In genomic region chr4:58508833-58509232, GRCm38 (mm10) we compare ENCODE assay signal across 8 mouse cellular contexts. TPM values are rescaled to one million over a fixed set of nuclear protein-coding genes. Genes with fewer than 3 reads are reported as not detected.
DNase-seq lines count a peak whose midpoint lies in the region; ATAC-seq lines count a peak whose summit lies in the region.

No protein-coding gene starts in this region.

- no peak overlapping the region for H3K4me3 ChIP-seq in embryonic facial prominence, embryonic 12.5 days
- no peak overlapping the region for H3K4me3 ChIP-seq in embryonic facial prominence, embryonic 10.5 days
- no peak overlapping the region for H3K4me3 ChIP-seq in heart, embryonic 12.5 days
- H3K4me3 ChIP-seq in stomach, embryonic 15.5 days (replicated peaks), result no peak overlapping the region

- no peak overlapping the region for H3K9ac ChIP-seq in embryonic facial prominence, embryonic 12.5 days
- H3K9ac ChIP-seq in heart, embryonic 12.5 days, result no peak overlapping the region
- H3K9ac ChIP-seq in stomach, embryonic 15.5 days, result no peak overlapping the region

- H3K4me2 ChIP-seq in embryonic facial prominence, embryonic 12.5 days (replicated peaks), result no peak overlapping the region
- H3K4me2 ChIP-seq in heart, embryonic 12.5 days, result no peak overlapping the region
- no peak overlapping the region for H3K4me2 ChIP-seq in stomach, embryonic 15.5 days

- no peak for DNase-seq in embryonic facial prominence, embryonic 10.5 days (ENCODE audit: low spot score)
- peak; percentile 24 for DNase-seq in lung, postnatal 10 days
- no peak for DNase-seq in lung, adult 18-20 months
- no peak for DNase-seq in testis, postnatal 10 days (ENCODE audit: low spot score)
- DNase-seq in kidney, adult 11 months, result no peak

- 0 out of 2 replicates have a peak overlapping the region, but pooled peaks have one; percentile 17 for H3K27ac ChIP-seq in embryonic facial prominence, embryonic 12.5 days
- H3K27ac ChIP-seq in embryonic facial prominence, embryonic 10.5 days (replicated peaks), result no peak overlapping the region
- 0 out of 2 replicates have a peak overlapping the region, but pooled peaks have one; percentile 3 for H3K27ac ChIP-seq in heart, embryonic 12.5 days (ENCODE audit: poor library complexity, severe bottlenecking)
- peak overlapping the region; percentile 19; the same call in 1 of the 2 replicates for H3K27ac ChIP-seq in stomach, embryonic 15.5 days

- H3K9me3 ChIP-seq in embryonic facial prominence, embryonic 12.5 days, result no peaks in the 10 kb centered on the region
- no peaks in the 10 kb centered on the region for H3K9me3 ChIP-seq in embryonic facial prominence, embryonic 10.5 days
- no peaks in the 10 kb centered on the region for H3K9me3 ChIP-seq in heart, embryonic 12.5 days (replicated peaks)
- H3K9me3 ChIP-seq in stomach, embryonic 15.5 days, result no peaks in the 10 kb centered on the region

- H3K36me3 ChIP-seq in embryonic facial prominence, embryonic 12.5 days, result peaks cover 22% of the 10 kb centered on the region
- H3K36me3 ChIP-seq in embryonic facial prominence, embryonic 10.5 days (replicated peaks), result peaks cover 52% of the 10 kb centered on the region
- H3K36me3 ChIP-seq in heart, embryonic 12.5 days, result 0 out of 2 replicates have a peak, but pooled peaks cover 1% of the 10 kb centered on the region
- no peaks in the 10 kb centered on the region; the same call in 1 of the 2 replicates for H3K36me3 ChIP-seq in stomach, embryonic 15.5 days

- ATAC-seq in embryonic facial prominence, embryonic 12.5 days (ENCODE audit: insufficient number of reproducible peaks, insufficient read depth, low FRiP score, low TSS enrichment), result no peak
- ATAC-seq in heart, embryonic 12.5 days (ENCODE audit: insufficient number of reproducible peaks, low FRiP score), result no peak
- no peak for ATAC-seq in stomach, embryonic 15.5 days (ENCODE audit: insufficient read depth, low FRiP score, low read depth)

- WGBS in embryonic facial prominence, embryonic 12.5 days, result 57% methylated on average over 7 of the region's 7 CpGs
- WGBS in embryonic facial prominence, embryonic 10.5 days, result 51% methylated on average over 7 of the region's 7 CpGs
- 42% methylated on average over 7 of the region's 7 CpGs for WGBS in heart, embryonic 12.5 days
- 60% methylated on average over 7 of the region's 7 CpGs for WGBS in stomach, embryonic 15.5 days

- H3K27me3 ChIP-seq in embryonic facial prominence, embryonic 12.5 days, result no peaks in the 10 kb centered on the region
- no peaks in the 10 kb centered on the region for H3K27me3 ChIP-seq in embryonic facial prominence, embryonic 10.5 days (replicated peaks; ENCODE audit: low read depth, poor library complexity, severe bottlenecking)
- H3K27me3 ChIP-seq in heart, embryonic 12.5 days (replicated peaks), result no peaks in the 10 kb centered on the region
- H3K27me3 ChIP-seq in stomach, embryonic 15.5 days (replicated peaks), result no peaks in the 10 kb centered on the region

- peaks cover 38% of the 10 kb centered on the region for H3K4me1 ChIP-seq in embryonic facial prominence, embryonic 12.5 days
- H3K4me1 ChIP-seq in embryonic facial prominence, embryonic 10.5 days, result peaks cover 40% of the 10 kb centered on the region
- H3K4me1 ChIP-seq in heart, embryonic 12.5 days (replicated peaks), result peaks cover 7% of the 10 kb centered on the region
- H3K4me1 ChIP-seq in stomach, embryonic 15.5 days, result peaks cover 13% of the 10 kb centered on the region; the same call in 1 of the 2 replicates

RNA-seq across cellular contexts. Expression of gene Lpar1, which starts 44.9 kb away (rescaled TPM):
- 194 and 195 TPM in 2 replicates for polyA plus RNA-seq in embryonic facial prominence, embryonic 12.5 days (2016; fragmentation: Nextera tagmentation; extraction: Ambion mirVana)
- polyA plus RNA-seq in embryonic facial prominence, embryonic 10.5 days (2016; fragmentation: Nextera tagmentation; extraction: Ambion mirVana), result 129 and 155 TPM in 2 replicates
- 14.8 and 16.5 TPM in 2 replicates for polyA plus RNA-seq in heart, embryonic 12.5 days (2016; fragmentation: Nextera tagmentation; extraction: Ambion mirVana)
- polyA plus RNA-seq in stomach, embryonic 15.5 days (2015; fragmentation: Nextera tagmentation; extraction: Ambion mirVana), result 66.6 and 68.7 TPM in 2 replicates
